Mouse (Mus musculus): ENCODE data around the gene Zbed4. TPM values are rescaled to one million over a fixed set of nuclear protein-coding genes. Genes with fewer than 3 reads are reported as not detected.

Zbed4 gene
- polyA plus RNA-seq (2014; fragmentation: Illumina TruSeq; extraction: RNeasy Lipid Tissue Mini Kit (QIAGEN cat#74804); ENCODE audit: low read depth, low replicate concordance) = 6.7 TPM

GRCm38 (mm10) chr15:88751564-88752402 lies at the start of gene Zbed4:
Gene Zbed4 (plus strand): TSS chr15:88751660.

GRCm38 (mm10) chr15:88733834-88734571 lies 17.5 kb upstream of the Zbed4 start, which contains the start of gene Brd1:
Gene Brd1 (minus strand): TSS chr15:88734233.

GRCm38 (mm10) chr15:88819026-88819905 lies 67.8 kb downstream of the Zbed4 start, which contains the start of the genes Alg12 and Creld2:
Gene Alg12 (minus strand): TSS chr15:88819318.
Gene Creld2 (plus strand): TSS chr15:88819646.

Other genes with a start within 250 kb of the Zbed4 start
- not detected for gene Zdhhc25, start 151.4 kb upstream of the Zbed4 start, polyA plus RNA-seq (2014; fragmentation: Illumina TruSeq; extraction: RNeasy Lipid Tissue Mini Kit (QIAGEN cat#74804); ENCODE audit: low read depth, low replicate concordance)
- gene Brd1, start 17.4 kb upstream of the Zbed4 start, polyA plus RNA-seq (2014; fragmentation: Illumina TruSeq; extraction: RNeasy Lipid Tissue Mini Kit (QIAGEN cat#74804); ENCODE audit: low read depth, low replicate concordance) = 20.1 TPM
- gene Alg12, start 67.7 kb downstream of the Zbed4 start, polyA plus RNA-seq (2014; fragmentation: Illumina TruSeq; extraction: RNeasy Lipid Tissue Mini Kit (QIAGEN cat#74804); ENCODE audit: low read depth, low replicate concordance) = 7.8 TPM
- 19.5 TPM for gene Creld2, start 68.0 kb downstream of the Zbed4 start, polyA plus RNA-seq (2014; fragmentation: Illumina TruSeq; extraction: RNeasy Lipid Tissue Mini Kit (QIAGEN cat#74804); ENCODE audit: low read depth, low replicate concordance)
- gene Pim3, start 110.5 kb downstream of the Zbed4 start, polyA plus RNA-seq (2014; fragmentation: Illumina TruSeq; extraction: RNeasy Lipid Tissue Mini Kit (QIAGEN cat#74804); ENCODE audit: low read depth, low replicate concordance) = 87.1 TPM
- not detected for gene Ttll8, start 202.8 kb downstream of the Zbed4 start, polyA plus RNA-seq (2014; fragmentation: Illumina TruSeq; extraction: RNeasy Lipid Tissue Mini Kit (QIAGEN cat#74804); ENCODE audit: low read depth, low replicate concordance)
- gene Mlc1, start 227.3 kb downstream of the Zbed4 start, polyA plus RNA-seq (2014; fragmentation: Illumina TruSeq; extraction: RNeasy Lipid Tissue Mini Kit (QIAGEN cat#74804); ENCODE audit: low read depth, low replicate concordance) = not detected
- 68.0 TPM for gene Mov10l1, start 231.2 kb downstream of the Zbed4 start, polyA plus RNA-seq (2014; fragmentation: Illumina TruSeq; extraction: RNeasy Lipid Tissue Mini Kit (QIAGEN cat#74804); ENCODE audit: low read depth, low replicate concordance)

Data from heart, adult 10 weeks (tissue).